Mouse (Mus musculus) thymus, adult 18-20 months (tissue): ENCODE data around the gene Sgcb.
A peak's percentile ranks its signal among the peaks of the same experiment; 100 is the strongest.
"Not testable (repeated sequence)": the region's sequence is repeated elsewhere in the genome, so short reads cannot be mapped to it uniquely, and the experiment has no call there.

Experiments
- DNase-seq, 2 experiments: peaks; one replicate each; pipeline ENCODE4 v3.0.0; 2022; ENCODE audit warnings: mixed read lengths in 2 of 2

Sgcb gene

DNA sequence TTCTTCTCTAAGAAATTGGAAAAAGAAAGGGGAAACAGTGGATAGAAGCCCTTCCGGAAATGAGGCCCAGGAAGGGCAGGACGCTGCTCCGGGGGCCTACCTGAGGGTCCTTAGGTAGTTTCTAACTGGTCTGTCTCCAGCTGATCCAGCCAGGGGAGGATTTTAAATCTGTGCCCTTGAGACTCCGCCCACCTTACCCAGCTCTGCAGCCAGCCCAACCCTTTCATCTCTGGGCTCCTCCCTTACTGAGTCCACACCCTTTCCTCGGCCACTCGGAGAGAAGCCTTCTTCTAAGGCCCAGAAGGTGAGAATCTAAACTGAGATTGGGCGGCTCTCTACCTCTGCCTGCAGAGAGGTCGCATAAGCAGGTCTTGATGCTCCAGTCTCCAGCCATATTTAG lies 15.3 kb downstream of the Sgcb start, which contains the start of gene Lrrc66:
Gene Lrrc66, minus strand, starts transcription at position 236 of the 400 bp plus-strand sequence.
- DNase-seq: no peak

GRCm38 (mm10) chr5:73631001-73631558 lies 16.5 kb downstream of the Sgcb start:
- no peak for DNase-seq

DNA sequence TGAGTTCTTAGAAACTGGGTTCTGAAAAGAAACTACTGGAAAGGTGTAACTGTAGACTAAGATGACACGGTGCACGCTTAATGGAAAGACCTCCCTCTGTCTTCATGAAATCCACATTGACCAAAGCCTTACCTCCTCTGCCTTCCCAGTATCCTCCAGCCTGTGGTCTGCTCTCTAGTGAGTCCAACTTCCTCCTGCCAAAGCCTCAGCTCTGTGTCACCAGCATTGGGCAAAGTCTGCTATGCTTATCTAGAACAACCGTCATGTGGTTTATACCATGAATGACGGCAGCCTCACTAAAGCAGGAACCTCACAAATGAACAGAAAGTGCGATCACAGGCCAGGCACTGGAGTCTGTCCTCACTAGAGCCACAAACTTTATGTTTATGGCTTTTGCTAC lies 17.4 kb downstream of the Sgcb start:
- DNase-seq: peak in 1 of 2 experiments; percentile 29

DNA sequence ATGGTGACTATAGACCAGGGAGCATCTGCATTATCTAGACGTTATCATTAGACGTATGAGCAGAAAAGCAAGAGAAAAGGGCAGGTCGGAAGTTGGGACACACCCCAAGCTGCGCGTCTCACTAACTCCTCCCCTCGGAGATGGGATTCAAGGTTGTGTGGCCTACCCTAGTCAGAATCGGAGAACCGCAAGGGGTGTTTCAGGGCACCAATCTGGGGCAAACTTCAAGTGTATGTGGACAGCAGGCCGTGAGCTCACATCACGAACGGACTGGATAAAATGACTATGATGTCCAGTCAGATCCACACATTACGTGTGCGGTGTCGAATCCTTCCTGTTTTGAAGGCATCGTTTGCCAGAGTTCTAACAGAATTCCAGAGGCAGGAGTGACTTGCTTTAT lies 19.6 kb downstream of the Sgcb start:
- DNase-seq: no peak

DNA sequence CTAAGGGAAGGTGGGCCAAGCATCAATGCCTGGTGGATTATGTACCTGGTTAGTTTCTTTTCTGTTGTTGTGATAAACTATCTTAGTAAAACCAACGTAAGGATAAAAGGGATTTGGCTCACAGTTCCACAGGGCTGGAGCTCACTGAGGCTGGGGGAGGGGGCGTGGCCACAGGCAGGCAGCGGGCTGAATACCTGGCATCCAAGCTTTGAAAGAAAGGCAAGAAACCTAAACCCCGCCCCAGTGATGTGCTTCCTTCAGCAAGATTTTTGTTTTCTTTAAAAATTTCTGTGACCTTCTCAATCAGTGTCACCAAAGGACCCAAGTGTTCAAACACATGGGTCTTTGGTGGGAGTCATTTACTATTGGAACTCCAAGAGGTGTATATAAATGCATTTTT lies 20.0 kb downstream of the Sgcb start:
- DNase-seq: no peak

DNA sequence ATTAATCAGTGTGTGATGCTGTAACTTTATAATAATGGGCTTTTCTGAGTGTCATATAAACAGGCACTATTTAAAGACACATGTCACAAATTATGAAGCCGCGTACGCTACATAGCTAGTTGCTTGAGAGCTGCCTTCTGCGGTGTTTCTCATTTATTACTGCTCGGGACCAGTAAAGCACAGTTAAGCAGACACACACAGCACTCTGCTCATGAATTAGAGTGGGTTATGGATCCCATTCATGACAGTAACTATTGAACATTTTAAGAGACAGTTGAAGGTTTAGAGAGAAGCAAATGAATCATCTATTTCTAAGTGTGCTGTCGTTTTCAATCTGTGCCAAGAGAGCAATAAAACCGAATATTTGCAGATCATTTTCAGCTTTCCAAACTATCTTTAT lies 20.7 kb downstream of the Sgcb start:
- DNase-seq: no peak

DNA sequence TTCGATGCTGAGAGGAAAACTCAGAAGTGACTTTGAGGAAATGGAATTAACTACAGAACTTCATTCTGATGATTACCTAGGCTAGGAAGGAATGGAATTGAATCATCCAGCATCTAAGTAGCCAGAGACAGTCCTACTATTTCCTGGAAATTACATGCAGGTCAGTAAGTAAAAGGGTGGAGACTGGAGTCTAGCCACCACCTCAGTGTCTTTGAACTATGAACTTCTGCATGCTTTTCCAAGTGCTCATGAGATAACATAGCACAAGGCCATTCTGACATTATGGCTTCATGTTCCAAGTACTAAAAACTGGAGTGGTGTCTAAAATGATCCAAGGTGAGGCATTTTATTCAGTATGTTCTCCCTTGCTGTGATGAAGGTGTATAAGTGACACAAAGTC lies 22.1 kb downstream of the Sgcb start:
- no peak for DNase-seq

- no peak for DNase-seq
Observed at GRCm38 (mm10) chr5:73618969-73619368, 28.6 kb downstream of the Sgcb start.

GRCm38 (mm10) chr5:73615211-73615610 lies 32.4 kb downstream of the Sgcb start:
- no peak for DNase-seq

GRCm38 (mm10) chr5:73613296-73613695 lies 34.3 kb downstream of the Sgcb start:
- DNase-seq: no peak

GRCm38 (mm10) chr5:73611071-73611470 lies 36.5 kb downstream of the Sgcb start:
- no peak for DNase-seq

DNA sequence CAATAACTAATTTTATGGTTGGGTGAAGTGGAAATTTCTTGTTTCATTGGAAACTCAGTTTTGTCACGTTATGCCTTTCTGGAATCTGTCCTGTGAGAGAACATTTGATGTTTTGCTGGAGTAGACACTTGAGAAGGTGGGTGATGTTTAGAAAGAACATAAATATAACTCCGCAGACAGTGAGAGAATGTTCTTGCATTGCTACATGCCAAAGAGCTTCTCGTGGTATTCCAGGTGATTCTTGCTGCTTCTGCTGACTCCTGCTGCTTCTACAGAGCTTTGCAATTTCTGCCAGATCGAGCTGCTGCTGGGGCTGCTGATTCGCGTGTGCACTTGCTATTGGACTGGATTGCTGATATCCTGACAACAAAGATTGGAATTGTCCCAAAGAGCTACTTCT lies 42.6 kb downstream of the Sgcb start:
- no peak for DNase-seq

DNA sequence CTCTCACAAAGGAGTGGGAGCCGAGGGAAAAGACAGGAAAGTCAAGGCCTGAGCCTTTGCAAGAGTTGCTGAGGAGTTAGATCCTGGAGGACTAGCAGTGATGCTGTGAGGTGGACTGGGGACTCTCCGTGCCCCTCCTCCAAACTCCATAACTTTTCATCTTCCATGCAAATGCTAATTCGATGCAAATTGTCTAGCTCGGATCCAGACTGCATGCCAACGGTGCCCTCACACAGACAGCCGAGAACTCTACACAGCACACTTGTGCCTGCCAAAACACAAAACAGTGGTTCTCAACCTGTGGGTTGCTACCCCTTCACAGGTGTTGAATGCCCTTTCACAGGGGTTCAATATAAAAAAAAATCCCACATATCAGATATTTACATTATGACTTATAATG lies 43.0 kb downstream of the Sgcb start:
- DNase-seq: no peak

DNA sequence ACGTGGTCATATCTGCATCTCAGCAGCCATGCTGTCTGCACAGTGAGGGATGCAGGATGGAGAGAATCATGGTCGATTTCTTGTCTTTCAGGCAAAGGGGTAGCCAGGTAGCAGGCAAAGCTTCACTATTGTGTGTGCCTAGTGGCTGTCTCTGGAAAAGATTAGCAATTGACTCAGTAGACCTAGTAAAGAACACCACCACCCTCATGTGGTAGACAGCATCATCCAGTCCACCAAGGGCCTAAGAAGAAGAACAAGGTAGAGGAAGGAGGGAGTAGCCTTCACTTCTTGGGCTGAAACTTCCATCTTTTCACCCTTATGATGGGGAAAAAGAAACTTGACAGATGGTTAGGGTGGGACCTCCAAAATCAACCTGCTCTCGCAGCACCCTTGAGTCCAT lies 44.7 kb downstream of the Sgcb start:
- no peak for DNase-seq

DNA sequence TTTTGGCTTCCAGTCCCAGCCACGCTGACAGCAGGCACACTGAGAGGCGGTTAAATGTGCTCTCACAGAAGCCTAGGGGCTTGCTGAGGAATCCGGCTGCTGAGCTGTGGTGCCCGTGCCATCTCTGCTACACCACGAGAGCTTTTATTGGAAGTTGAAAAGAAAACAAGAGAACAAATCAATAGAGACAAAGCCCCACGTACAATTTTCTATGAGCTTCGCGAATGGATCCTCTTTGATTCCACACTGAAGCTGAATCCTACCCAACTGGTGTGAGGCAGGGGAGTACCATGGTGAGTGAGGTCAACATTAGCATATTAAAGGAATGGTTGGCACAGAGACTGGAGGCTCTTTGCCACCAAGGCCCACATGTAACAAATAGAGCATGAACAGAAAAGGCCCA lies 46.2 kb downstream of the Sgcb start:
- no peak for DNase-seq

DNA sequence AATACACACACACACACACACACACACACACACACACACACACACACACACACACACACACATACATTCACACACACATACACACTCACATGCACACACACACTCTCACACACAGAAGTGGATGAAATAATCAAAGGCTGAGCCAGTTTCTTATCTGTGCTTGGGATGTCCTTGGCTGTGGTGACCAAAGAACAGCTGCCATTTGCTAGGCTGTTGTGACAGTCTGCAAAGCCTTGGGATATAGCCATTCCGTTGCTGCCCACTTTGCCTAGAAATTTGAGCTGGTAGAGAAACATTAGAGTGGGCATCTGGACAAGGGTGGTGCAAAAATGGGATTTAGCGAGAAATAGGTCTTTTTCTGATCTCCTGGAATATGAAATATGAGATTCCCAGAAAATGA lies 47.6 kb downstream of the Sgcb start:
- no peak for DNase-seq

DNA sequence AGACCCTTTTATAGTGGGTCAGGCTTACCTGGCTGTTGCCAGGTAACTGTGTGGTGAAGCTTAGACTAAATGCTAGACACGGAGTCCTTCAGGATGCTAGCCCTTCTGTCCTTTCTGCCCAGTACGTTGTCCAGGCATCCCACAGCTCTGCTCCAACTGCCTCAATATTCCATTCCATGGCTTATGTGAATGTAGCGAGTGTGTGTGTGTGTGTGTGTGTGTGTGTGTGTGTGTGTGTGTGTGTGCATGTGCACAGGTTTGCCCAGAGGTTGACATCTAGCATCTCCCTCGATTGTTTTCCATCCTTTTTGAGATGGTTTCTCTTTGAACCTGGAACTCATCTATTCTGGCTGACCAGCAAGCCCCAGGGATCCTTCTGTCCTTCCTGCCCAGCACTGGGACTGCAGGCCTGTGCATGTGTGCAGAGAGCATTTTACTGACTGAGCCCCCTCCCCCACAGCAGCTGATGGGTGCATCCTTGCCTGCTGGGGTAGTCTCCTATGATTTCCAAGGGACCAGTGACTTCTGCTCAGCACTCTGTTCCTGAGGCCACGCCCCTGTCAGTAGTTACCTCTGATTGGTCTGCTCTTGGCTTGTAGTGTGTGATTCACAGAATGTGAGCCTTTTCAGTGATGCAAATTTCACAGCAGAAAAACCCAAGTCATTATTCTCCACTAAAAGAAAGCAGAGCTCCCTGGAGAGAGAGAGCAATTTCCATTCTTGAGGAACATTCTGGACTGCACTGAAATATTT lies 48.5 kb downstream of the Sgcb start:
- DNase-seq: no peak

- no peak for DNase-seq
Observed at GRCm38 (mm10) chr5:73587119-73587518, 60.5 kb downstream of the Sgcb start.

- no peak for DNase-seq
Observed at GRCm38 (mm10) chr5:73586597-73586996, 61.0 kb downstream of the Sgcb start.

GRCm38 (mm10) chr5:73585212-73586115 lies 62.1 kb downstream of the Sgcb start:
- no peak for DNase-seq

GRCm38 (mm10) chr5:73584011-73584410 lies 63.6 kb downstream of the Sgcb start:
- DNase-seq: not testable (repeated sequence)
